Mouse (Mus musculus): ENCODE measurements around the gene Bmp8a. TPM values are rescaled to one million over a fixed set of nuclear protein-coding genes. Genes with fewer than 3 reads are reported as not detected.
"Not testable (repeated sequence)": the region's sequence is repeated elsewhere in the genome, so short reads cannot be mapped to it uniquely, and the experiment has no call there.

Gene Bmp8a
- total RNA-seq, 2 experiments from 2014 or later = not detected

DNA sequence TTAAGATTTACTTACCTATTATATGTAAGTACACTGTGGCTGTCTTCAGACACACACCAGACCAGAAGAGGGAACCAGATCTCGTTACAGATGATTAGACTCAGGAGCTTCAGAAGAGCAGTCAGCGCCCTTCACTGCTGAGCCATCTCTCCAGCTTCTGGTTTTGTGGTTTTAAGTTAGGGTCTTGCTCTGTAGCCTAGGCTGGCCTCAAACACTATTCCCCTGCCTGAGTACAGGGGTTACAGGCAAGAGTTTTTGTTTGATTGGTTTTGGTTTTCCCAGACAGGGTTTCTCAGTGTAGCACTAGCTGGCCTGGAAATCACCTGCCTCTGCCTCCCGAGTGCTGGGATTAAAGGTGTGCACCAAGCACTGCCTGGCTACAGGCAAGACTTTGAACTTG is 50.7 kb downstream of the Bmp8a start:
- DNase-seq (ENCODE audit: low spot score in 2 of 2) = no peak

DNA sequence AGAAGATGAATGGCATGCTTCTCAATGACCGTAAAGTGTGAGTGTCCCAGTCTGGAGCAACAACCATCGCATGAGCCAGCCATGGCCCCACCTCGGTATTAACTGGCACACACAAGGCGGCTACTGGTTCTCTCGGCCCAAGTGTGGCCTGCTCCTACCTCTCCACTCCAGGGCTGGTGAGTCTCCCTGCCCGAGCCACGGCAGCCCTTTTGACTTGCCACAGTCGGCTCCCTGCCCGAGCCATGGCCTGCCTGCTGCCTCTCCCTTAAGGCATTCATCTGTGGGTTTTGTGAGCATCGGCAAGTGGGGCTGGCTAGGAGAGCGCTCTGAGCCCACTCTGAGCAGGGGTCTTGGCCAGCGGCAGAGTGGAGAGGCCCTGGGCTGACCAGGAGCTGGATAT is 54.0 kb downstream of the Bmp8a start:
- no peak for DNase-seq (ENCODE audit: low spot score in 2 of 2)

- DNase-seq (ENCODE audit: low spot score in 2 of 2) = no peak
These were observed 56.3 kb downstream of the Bmp8a start for GRCm38 (mm10) chr4:123286790-123287189.

- DNase-seq (ENCODE audit: low spot score in 2 of 2) = no peak
These were observed 58.1 kb downstream of the Bmp8a start for GRCm38 (mm10) chr4:123284731-123285624.

- not testable (repeated sequence) for DNase-seq (ENCODE audit: low spot score in 2 of 2)
These were observed 59.4 kb downstream of the Bmp8a start for GRCm38 (mm10) chr4:123283675-123284064.

- DNase-seq (ENCODE audit: low spot score in 2 of 2) = peak in 1 of 2 experiments; percentile 25
These were observed 60.0 kb downstream of the Bmp8a start for GRCm38 (mm10) chr4:123282915-123283674.

- peak; percentile 77 to 85 for DNase-seq (ENCODE audit: low spot score in 2 of 2)
These were observed 60.6 kb downstream of the Bmp8a start for GRCm38 (mm10) chr4:123282500-123282899.

GRCm38 (mm10) chr4:123280117-123280516 is 62.9 kb downstream of the Bmp8a start:
- no peak for DNase-seq (ENCODE audit: low spot score in 2 of 2)

DNA sequence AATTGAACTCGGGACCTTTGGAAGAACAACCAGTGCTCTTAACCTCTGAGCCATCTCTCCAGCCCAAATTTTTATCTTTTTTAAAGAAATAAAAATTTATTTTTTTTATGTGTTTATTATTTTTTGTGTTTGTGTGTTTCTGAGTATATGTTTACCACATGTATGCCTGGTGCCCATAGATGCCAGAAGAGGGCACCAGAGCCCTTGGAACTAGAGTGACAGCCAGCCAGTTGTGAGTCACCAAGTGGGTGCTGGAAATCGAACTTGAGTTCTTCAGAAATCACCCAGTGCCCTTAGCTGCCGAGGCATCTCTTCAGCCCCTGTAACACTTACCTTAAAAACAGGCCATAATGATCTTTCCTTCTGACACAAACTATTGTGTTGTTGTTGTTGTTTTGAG is 72.0 kb downstream of the Bmp8a start:
- no peak for DNase-seq (ENCODE audit: low spot score in 2 of 2)

Other genes with a start within 250 kb of the Bmp8a start
- under 1 TPM; 0.62 to 0.86 TPM for gene Bmp8b, start 238.1 kb downstream of the Bmp8a start, total RNA-seq (2021)
- gene Oxct2b, start 227.0 kb downstream of the Bmp8a start, total RNA-seq (2021) = under 1 TPM; 0.30 to 0.38 TPM
- gene Ppie, start 203.3 kb downstream of the Bmp8a start, total RNA-seq (2021) = 10 to 100 TPM; 17.5 to 21.5 TPM
- gene Hpcal4, start 160.0 kb downstream of the Bmp8a start, total RNA-seq (2021) = 100 to 1,000 TPM; 331 to 338 TPM
- 1 to 10 TPM; 9.3 to 9.8 TPM for gene Nt5c1a, start 141.7 kb downstream of the Bmp8a start, total RNA-seq (2021)
- gene Heyl, start 109.7 kb downstream of the Bmp8a start, total RNA-seq (2021) = 1 to 10 TPM; 6.7 to 7.7 TPM
- 10 to 100 TPM; 39.4 to 45.7 TPM for gene Pabpc4, start 80.9 kb downstream of the Bmp8a start, total RNA-seq (2021)
- under 1 TPM in 1 of 2 experiments, not detected in 1; 0.18 TPM for gene Oxct2a, start 19.6 kb downstream of the Bmp8a start, total RNA-seq (2021)